Mouse (Mus musculus): Measurements from ENCODE around the gene Olfr746.

The Olfr746 gene

GRCm38 (mm10) chr14:50646783-50647182 lies at the start of gene Olfr746:
Olfr746 (plus strand) TSS chr14:50647083.
- no peak for DNase-seq (ENCODE audit: low read depth, low spot score)

- no peak for DNase-seq (ENCODE audit: low read depth, low spot score)
Measured at GRCm38 (mm10) chr14:50614579-50614978, 32.3 kb upstream of the Olfr746 start, which contains the start of gene Olfr744. Olfr744 (plus strand) TSS chr14:50614879.

- no peak for DNase-seq (ENCODE audit: low read depth, low spot score)
Measured at GRCm38 (mm10) chr14:50639088-50639487, 7.8 kb upstream of the Olfr746 start, which contains the start of gene Olfr745. Olfr745 (plus strand) TSS chr14:50639388.

GRCm38 (mm10) chr14:50693106-50693505 lies 46.2 kb downstream of the Olfr746 start, which contains the start of gene Olfr747:
Olfr747 (minus strand) TSS chr14:50693206.
- no peak for DNase-seq (ENCODE audit: low read depth, low spot score)

Measured in skeletal muscle tissue, adult 2 months (tissue).